Mouse (Mus musculus): ENCODE measurements around the gene Wdr48. TPM values are rescaled to one million over a fixed set of nuclear protein-coding genes. Genes with fewer than 3 reads are reported as not detected.
A peak's percentile ranks its signal among the peaks of the same experiment; 100 is the strongest.

Wdr48 gene
- 71.6 and 74.4 TPM in 2 replicates for polyA plus RNA-seq (2016; fragmentation: Nextera tagmentation; extraction: Ambion mirVana)

- peak within 1 kb of the TSS; percentile 100 for H3K4me3 ChIP-seq
- no peaks in the 10 kb centered on the region for H3K27me3 ChIP-seq (ENCODE audit: poor library complexity, severe bottlenecking)
- DNase-seq (ENCODE audit: extremely low spot score, low spot score), result peak; percentile 98
- peaks cover 35% of the 10 kb centered on the region for H3K4me1 ChIP-seq
- WGBS, result 3% methylated on average over 34 of the region's 34 CpGs
- peak within 1 kb of the TSS; percentile 93 for H3K27ac ChIP-seq
- no peaks in the 10 kb centered on the region for H3K9me3 ChIP-seq
- H3K36me3 ChIP-seq (replicated peaks), result peaks cover 1% of the 10 kb centered on the region; the same call in 1 of the 2 replicates
These were observed at the start of gene Wdr48 for GRCm38 (mm10) chr9:119894339-119895009. TSS of gene Wdr48 (plus strand) at chr9:119894878.

- no peak for DNase-seq (ENCODE audit: extremely low spot score, low spot score)
- Histone ChIP-seq H3K9me3 (no peaks in the 10 kb centered on the region), H3K27ac (peak overlapping the region; percentile 51; the same call in 1 of the 2 replicates), H3K4me1 (peaks cover 62% of the 10 kb centered on the region), H3K36me3 (replicated peaks) (no peaks in the 10 kb centered on the region), H3K27me3 (ENCODE audit: poor library complexity, severe bottlenecking) (peaks cover 59% of the 10 kb centered on the region), H3K4me3 (no peak overlapping the region)
- 76% methylated on average over 6 of the region's 6 CpGs for WGBS
These were observed 47.5 kb upstream of the Wdr48 start for GRCm38 (mm10) chr9:119847187-119847586.

- H3K36me3 ChIP-seq (replicated peaks), result no peaks in the 10 kb centered on the region
- peaks cover 59% of the 10 kb centered on the region for H3K27me3 ChIP-seq (ENCODE audit: poor library complexity, severe bottlenecking)
- no peaks in the 10 kb centered on the region for H3K9me3 ChIP-seq
- no peak overlapping the region for H3K4me3 ChIP-seq
- 38% methylated on average over 7 of the region's 7 CpGs for WGBS
- DNase-seq (ENCODE audit: extremely low spot score, low spot score), result no peak
- H3K27ac ChIP-seq, result peak overlapping the region; percentile 36
- peaks cover 60% of the 10 kb centered on the region for H3K4me1 ChIP-seq
These were observed 46.0 kb upstream of the Wdr48 start for GRCm38 (mm10) chr9:119848671-119849070.

GRCm38 (mm10) chr9:119849214-119849613 lies 45.5 kb upstream of the Wdr48 start:
- no peak for DNase-seq (ENCODE audit: extremely low spot score, low spot score)
- no peaks in the 10 kb centered on the region for H3K36me3 ChIP-seq (replicated peaks)
- peaks cover 63% of the 10 kb centered on the region for H3K4me1 ChIP-seq
- 28% methylated on average over 8 of the region's 8 CpGs for whole genome bisulfite sequencing
- no peak overlapping the region for H3K4me3 ChIP-seq
- H3K9me3 ChIP-seq, result no peaks in the 10 kb centered on the region
- peaks cover 53% of the 10 kb centered on the region for H3K27me3 ChIP-seq (ENCODE audit: poor library complexity, severe bottlenecking)
- H3K27ac ChIP-seq, result peak overlapping the region; percentile 36; the same call in 1 of the 2 replicates

GRCm38 (mm10) chr9:119852347-119853030 lies 42.2 kb upstream of the Wdr48 start:
- 83% methylated on average over 10 of the region's 10 CpGs for WGBS
- Histone ChIP-seq H3K4me3 (no peak overlapping the region), H3K36me3 (replicated peaks) (no peaks in the 10 kb centered on the region), H3K9me3 (peaks cover 9% of the 10 kb centered on the region; the same call in 1 of the 2 replicates), H3K27ac (no peak overlapping the region), H3K27me3 (ENCODE audit: poor library complexity, severe bottlenecking) (peaks cover 21% of the 10 kb centered on the region), H3K4me1 (peaks cover 38% of the 10 kb centered on the region)
- DNase-seq (ENCODE audit: extremely low spot score, low spot score), result no peak

- peaks cover 17% of the 10 kb centered on the region; the same call in 1 of the 2 replicates for H3K9me3 ChIP-seq
- H3K27ac ChIP-seq, result no peak overlapping the region
- H3K4me3 ChIP-seq, result no peak overlapping the region
- DNase-seq (ENCODE audit: extremely low spot score, low spot score), result no peak
- peaks cover 14% of the 10 kb centered on the region for H3K27me3 ChIP-seq (ENCODE audit: poor library complexity, severe bottlenecking)
- H3K36me3 ChIP-seq (replicated peaks), result no peaks in the 10 kb centered on the region
- WGBS, result 88% methylated on average over 2 of the region's 2 CpGs
- peaks cover 38% of the 10 kb centered on the region for H3K4me1 ChIP-seq
These were observed 41.4 kb upstream of the Wdr48 start for GRCm38 (mm10) chr9:119853071-119853846.

GRCm38 (mm10) chr9:119854170-119854569 lies 40.5 kb upstream of the Wdr48 start:
- Histone ChIP-seq H3K36me3 (replicated peaks) (no peaks in the 10 kb centered on the region), H3K27me3 (ENCODE audit: poor library complexity, severe bottlenecking) (peaks cover 5% of the 10 kb centered on the region; the same call in 1 of the 2 replicates), H3K9me3 (peaks cover 17% of the 10 kb centered on the region; the same call in 1 of the 2 replicates), H3K4me3 (no peak overlapping the region), H3K27ac (no peak overlapping the region), H3K4me1 (peaks cover 29% of the 10 kb centered on the region)
- no peak for DNase-seq (ENCODE audit: extremely low spot score, low spot score)
- WGBS, result 72% methylated on average over 8 of the region's 8 CpGs

- Histone ChIP-seq H3K36me3 (replicated peaks) (no peaks in the 10 kb centered on the region), H3K9me3 (no peaks in the 10 kb centered on the region), H3K4me3 (no peak overlapping the region), H3K27me3 (ENCODE audit: poor library complexity, severe bottlenecking) (no peaks in the 10 kb centered on the region), H3K4me1 (peaks cover 38% of the 10 kb centered on the region), H3K27ac (peak overlapping the region; percentile 90)
- no peak for DNase-seq (ENCODE audit: extremely low spot score, low spot score)
- 78% methylated on average over 4 of the region's 4 CpGs for WGBS
These were observed 7.4 kb upstream of the Wdr48 start for GRCm38 (mm10) chr9:119887144-119887901.

- Histone ChIP-seq H3K36me3 (replicated peaks) (no peaks in the 10 kb centered on the region), H3K27me3 (ENCODE audit: poor library complexity, severe bottlenecking) (no peaks in the 10 kb centered on the region), H3K4me3 (0 out of 2 replicates have a peak overlapping the region, but pooled peaks have one; percentile 24), H3K27ac (peak overlapping the region; percentile 90), H3K4me1 (peaks cover 39% of the 10 kb centered on the region), H3K9me3 (no peaks in the 10 kb centered on the region)
- DNase-seq (ENCODE audit: extremely low spot score, low spot score), result peak; percentile 85
- WGBS, result 23% methylated on average over 2 of the region's 2 CpGs
These were observed 5.8 kb upstream of the Wdr48 start for GRCm38 (mm10) chr9:119888843-119889246.

GRCm38 (mm10) chr9:119889446-119889845 lies 5.2 kb upstream of the Wdr48 start:
- DNase-seq (ENCODE audit: extremely low spot score, low spot score), result peak; percentile 32
- Histone ChIP-seq H3K27ac (peak overlapping the region; percentile 90), H3K27me3 (ENCODE audit: poor library complexity, severe bottlenecking) (no peaks in the 10 kb centered on the region), H3K4me1 (peaks cover 45% of the 10 kb centered on the region), H3K4me3 (peak overlapping the region; percentile 24), H3K36me3 (replicated peaks) (no peaks in the 10 kb centered on the region), H3K9me3 (no peaks in the 10 kb centered on the region)
- 65% methylated on average over 9 of the region's 9 CpGs for WGBS

- DNase-seq (ENCODE audit: extremely low spot score, low spot score), result peak; percentile 37
- H3K4me1 ChIP-seq, result peaks cover 53% of the 10 kb centered on the region
- H3K27me3 ChIP-seq (ENCODE audit: poor library complexity, severe bottlenecking), result no peaks in the 10 kb centered on the region
- H3K36me3 ChIP-seq (replicated peaks), result no peaks in the 10 kb centered on the region
- no peak overlapping the region for H3K27ac ChIP-seq
- WGBS, result 41% methylated on average over 2 of the region's 2 CpGs
- no peaks in the 10 kb centered on the region for H3K9me3 ChIP-seq
- H3K4me3 ChIP-seq, result no peak overlapping the region
These were observed 4.0 kb upstream of the Wdr48 start for GRCm38 (mm10) chr9:119890692-119891091.

GRCm38 (mm10) chr9:119893881-119894280 lies 797 bp upstream of the Wdr48 start:
- H3K27me3 ChIP-seq (ENCODE audit: poor library complexity, severe bottlenecking), result no peaks in the 10 kb centered on the region
- 86% methylated on average over 5 of the region's 5 CpGs for WGBS
- peak overlapping the region; percentile 100 for H3K4me3 ChIP-seq
- H3K4me1 ChIP-seq, result peaks cover 41% of the 10 kb centered on the region
- H3K36me3 ChIP-seq (replicated peaks), result no peaks in the 10 kb centered on the region; the same call in 1 of the 2 replicates
- no peak for DNase-seq (ENCODE audit: extremely low spot score, low spot score)
- H3K9me3 ChIP-seq, result no peaks in the 10 kb centered on the region
- peak overlapping the region; percentile 93 for H3K27ac ChIP-seq

Data from forebrain, embryonic 10.5 days (tissue).